Mouse (Mus musculus) myocyte (in vitro differentiated cells): ENCODE data around the gene Adcyap1r1. TPM values are rescaled to one million over a fixed set of nuclear protein-coding genes. Genes with fewer than 3 reads are reported as not detected.

Experiments used
- H3K27me3 ChIP-seq: one replicate; pipeline ENCODE4 v1.6.1; 2011; ENCODE audit not compliant: control insufficient read depth, insufficient read depth, insufficient read length
- H3K36me3 ChIP-seq: one replicate; pipeline ENCODE4 v1.6.1; 2011; ENCODE audit not compliant: control insufficient read depth, insufficient read depth
- H3K4me2 ChIP-seq: one replicate; pipeline ENCODE4 v1.6.1; 2011; ENCODE audit warnings: low read depth, control low read depth
- H3K4me3 ChIP-seq: one replicate; pipeline ENCODE4 v1.5.1; 2011; ENCODE audit warnings: mild to moderate bottlenecking, control low read depth, moderate library complexity
- H3K79me2 ChIP-seq: one replicate; pipeline ENCODE4 v1.6.1; 2011; ENCODE audit not compliant: control insufficient read depth, insufficient read depth
- H3ac ChIP-seq: one replicate; pipeline ENCODE4 v1.6.1; 2011; ENCODE audit not compliant: control insufficient read depth, insufficient read length
- CEBPB ChIP-seq: IDR thresholded peaks from 2 replicates; pipeline ENCODE4 v1.6.1; 2011; ENCODE audit warnings: mild to moderate bottlenecking, moderate library complexity; ENCODE audit not compliant: poor library complexity, insufficient read depth, severe bottlenecking
- E2F4 ChIP-seq: IDR thresholded peaks from one replicate; pipeline ENCODE4 v1.6.1; 2011; ENCODE audit warnings: mild to moderate bottlenecking, control low read depth, moderate library complexity; ENCODE audit not compliant: insufficient read depth
- MAX ChIP-seq: IDR thresholded peaks from one replicate; pipeline ENCODE4 v1.6.1; 2011; ENCODE audit warnings: low read depth, mild to moderate bottlenecking, control low read depth
- MYOD1 ChIP-seq, 3 experiments: IDR thresholded peaks; one replicate each; pipeline ENCODE4 v1.6.1; 2011; ENCODE audit warnings: control low read depth in 2 of 3, low read depth in 2 of 3, mild to moderate bottlenecking in 2 of 3, moderate library complexity in 1 of 3; ENCODE audit not compliant: insufficient read length in 2 of 3, control insufficient read depth in 1 of 3
- MYOG ChIP-seq, 3 experiments: IDR thresholded peaks; one replicate each; pipeline ENCODE4 v1.6.1; 2011; ENCODE audit warnings: control low read depth in 2 of 3, low read depth in 2 of 3, mild to moderate bottlenecking in 2 of 3; ENCODE audit not compliant: insufficient read length in 2 of 3, control insufficient read depth in 1 of 3, insufficient read depth in 1 of 3
- POLR2A ChIP-seq: IDR thresholded peaks from one replicate; pipeline ENCODE4 v1.6.1; 2011; ENCODE audit warnings: low read depth, mild to moderate bottlenecking, control low read depth, moderate library complexity; ENCODE audit not compliant: insufficient read length
- POLR2AphosphoS2 ChIP-seq: IDR thresholded peaks from one replicate; pipeline ENCODE4 v1.6.1; 2011; ENCODE audit warnings: low read depth, control low read depth; ENCODE audit not compliant: insufficient read length
- REST ChIP-seq: IDR thresholded peaks from one replicate; pipeline ENCODE4 v1.6.1; 2011; ENCODE audit warnings: mild to moderate bottlenecking, control low read depth, moderate library complexity; ENCODE audit not compliant: insufficient read depth, insufficient read length
- SRF ChIP-seq: IDR thresholded peaks from one replicate; pipeline ENCODE4 v1.6.1; 2011; ENCODE audit warnings: low read depth; ENCODE audit not compliant: control insufficient read depth, insufficient read length
- TCF12 ChIP-seq: IDR thresholded peaks from one replicate; pipeline ENCODE4 v1.6.1; 2011; ENCODE audit warnings: mild to moderate bottlenecking, control low read depth; ENCODE audit not compliant: poor library complexity, insufficient read depth, severe bottlenecking
- TCF3 ChIP-seq: IDR thresholded peaks from one replicate; pipeline ENCODE4 v1.6.1; 2011; ENCODE audit warnings: low read depth, control low read depth; ENCODE audit not compliant: insufficient read length
- USF1 ChIP-seq: IDR thresholded peaks from one replicate; pipeline ENCODE4 v1.6.1; 2011; ENCODE audit warnings: low read depth, mild to moderate bottlenecking, control low read depth, moderate library complexity
- polyA plus RNA-seq: library from polyadenylated mRNA; unstranded; fragments of >200 nt; fragmentation: generic; extraction: Trizol; gene quantifications from one replicate; pipeline ENCODE4 v1.2.1, GENCODE M21; 2012; ENCODE audit warnings: missing spikeins

Gene Adcyap1r1
- polyA plus RNA-seq, 1 experiment, result not detected

DNA sequence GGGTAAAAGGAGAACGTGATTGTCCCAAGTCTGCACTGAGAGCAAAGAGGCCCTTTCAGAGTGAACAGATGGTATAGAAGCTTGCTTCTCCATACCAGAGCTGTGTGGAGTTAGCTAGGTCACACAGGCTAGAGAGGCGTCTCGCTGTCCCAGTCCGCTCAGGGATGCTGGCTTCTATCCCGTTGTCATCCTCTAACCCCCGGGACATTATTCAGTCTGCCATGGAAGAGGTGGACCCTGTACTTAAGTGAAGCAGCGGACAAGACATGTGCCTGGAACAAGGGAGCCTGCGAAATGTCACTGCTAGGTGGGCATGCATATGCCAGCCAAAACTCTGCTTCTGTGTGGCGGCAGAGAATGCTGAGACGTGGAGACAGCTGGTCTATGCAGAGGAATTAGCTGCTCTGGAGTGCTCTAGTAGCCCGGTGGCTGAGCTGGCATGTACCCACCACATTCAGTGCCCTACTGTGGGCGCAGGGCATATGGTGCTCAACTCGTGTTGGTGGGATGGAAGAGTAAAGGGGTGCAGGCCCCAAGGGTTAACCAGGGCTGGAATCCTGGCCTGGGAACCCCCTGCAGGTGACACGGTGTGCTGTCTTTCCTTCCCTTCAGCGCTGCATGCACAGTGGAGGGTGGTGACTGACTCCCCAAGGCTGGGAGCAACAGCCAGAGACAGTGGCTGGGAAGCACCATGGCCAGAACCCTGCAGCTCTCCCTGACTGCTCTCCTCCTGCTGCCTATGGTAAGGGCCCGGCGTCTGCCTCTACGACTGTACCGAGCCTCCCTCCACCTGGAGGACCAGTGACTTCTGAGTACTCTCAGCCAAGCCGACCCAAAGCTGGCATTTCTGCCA lies 8.0 kb downstream of the Adcyap1r1 start:
- TF ChIP-seq TCF12 (no peak), POLR2A (no peak), SRF (no peak), CEBPB (no peak), POLR2AphosphoS2 (no peak), MAX (no peak), USF1 (no peak), TCF3 (no peak), REST (no peak), E2F4 (no peak), MYOG (IDR thresholded peaks at IDR 0.05; ENCODE audit: control insufficient read depth in 1 of 3, insufficient read depth in 1 of 3, insufficient read length in 2 of 3, low read depth in 2 of 3) (no peak), MYOD1 (IDR thresholded peaks at IDR 0.05; ENCODE audit: control insufficient read depth in 1 of 3, insufficient read length in 2 of 3, low read depth in 2 of 3) (no peak)
- H3K4me2 ChIP-seq, result no peak overlapping the region
- no peaks in the 10 kb centered on the region for H3K36me3 ChIP-seq
- no peak overlapping the region for H3ac ChIP-seq
- H3K79me2 ChIP-seq, result no peaks in the 10 kb centered on the region
- no peaks in the 10 kb centered on the region for H3K27me3 ChIP-seq
- no peak overlapping the region for H3K4me3 ChIP-seq

DNA sequence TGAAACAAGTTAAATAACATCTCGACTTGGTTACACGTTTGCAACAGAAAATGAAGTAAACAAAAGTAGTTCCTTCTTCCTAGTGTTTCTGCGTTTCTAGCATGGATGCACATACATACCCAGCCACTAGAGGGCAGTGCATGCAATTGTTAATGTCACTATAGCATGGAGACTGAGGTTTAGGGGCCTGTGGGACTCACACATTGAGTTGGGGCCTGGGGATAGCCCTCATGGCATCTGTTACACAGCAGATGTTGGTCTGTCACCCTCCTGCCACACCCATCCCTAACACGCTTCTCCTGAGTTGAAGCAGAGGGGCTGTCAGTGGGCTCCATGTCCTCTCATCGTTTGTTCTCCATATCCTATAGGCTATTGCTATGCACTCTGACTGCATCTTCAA lies 9.4 kb downstream of the Adcyap1r1 start:
- H3K27me3 ChIP-seq, result no peaks in the 10 kb centered on the region
- no peaks in the 10 kb centered on the region for H3K79me2 ChIP-seq
- TF ChIP-seq CEBPB (no peak), E2F4 (no peak), MAX (no peak), POLR2A (no peak), TCF3 (no peak), TCF12 (no peak), POLR2AphosphoS2 (no peak), REST (no peak), SRF (no peak), MYOG (IDR thresholded peaks at IDR 0.05; ENCODE audit: control insufficient read depth in 1 of 3, insufficient read depth in 1 of 3, insufficient read length in 2 of 3, low read depth in 2 of 3) (no peak), USF1 (no peak), MYOD1 (IDR thresholded peaks at IDR 0.05; ENCODE audit: control insufficient read depth in 1 of 3, insufficient read length in 2 of 3, low read depth in 2 of 3) (no peak)
- no peak overlapping the region for H3K4me2 ChIP-seq
- H3K36me3 ChIP-seq, result no peaks in the 10 kb centered on the region
- H3ac ChIP-seq, result no peak overlapping the region
- no peak overlapping the region for H3K4me3 ChIP-seq

DNA sequence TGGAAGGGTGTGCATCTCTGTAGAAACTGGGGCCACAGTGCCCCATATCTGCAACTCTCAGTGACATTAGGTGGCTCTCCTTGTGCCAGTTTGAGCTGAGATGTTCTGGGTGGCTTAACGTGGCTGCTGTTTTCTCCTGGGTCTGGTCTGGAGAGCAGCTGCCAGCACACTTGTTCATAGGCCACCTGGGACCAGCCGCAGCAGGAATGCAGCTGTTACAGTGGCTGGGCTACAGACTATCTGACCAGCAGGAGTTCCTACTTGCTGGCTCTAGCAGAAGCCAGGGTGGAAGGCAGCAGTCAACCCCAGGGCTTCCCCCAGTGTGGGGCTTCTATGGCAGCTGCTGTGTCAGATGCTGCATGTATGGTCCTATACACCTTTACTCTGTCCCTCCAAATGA lies 9.9 kb downstream of the Adcyap1r1 start:
- Histone ChIP-seq H3ac (no peak overlapping the region), H3K79me2 (no peaks in the 10 kb centered on the region)
- TF ChIP-seq TCF3 (peak; percentile 20), MYOG (IDR thresholded peaks at IDR 0.05; ENCODE audit: control insufficient read depth in 1 of 3, insufficient read depth in 1 of 3, insufficient read length in 2 of 3, low read depth in 2 of 3) (peak in 2 of 3 experiments; percentile 78 to 89), USF1 (no peak), MYOD1 (IDR thresholded peaks at IDR 0.05; ENCODE audit: control insufficient read depth in 1 of 3, insufficient read length in 2 of 3, low read depth in 2 of 3) (peak in 2 of 3 experiments; percentile 75 to 92), MAX (no peak), POLR2AphosphoS2 (no peak)

DNA sequence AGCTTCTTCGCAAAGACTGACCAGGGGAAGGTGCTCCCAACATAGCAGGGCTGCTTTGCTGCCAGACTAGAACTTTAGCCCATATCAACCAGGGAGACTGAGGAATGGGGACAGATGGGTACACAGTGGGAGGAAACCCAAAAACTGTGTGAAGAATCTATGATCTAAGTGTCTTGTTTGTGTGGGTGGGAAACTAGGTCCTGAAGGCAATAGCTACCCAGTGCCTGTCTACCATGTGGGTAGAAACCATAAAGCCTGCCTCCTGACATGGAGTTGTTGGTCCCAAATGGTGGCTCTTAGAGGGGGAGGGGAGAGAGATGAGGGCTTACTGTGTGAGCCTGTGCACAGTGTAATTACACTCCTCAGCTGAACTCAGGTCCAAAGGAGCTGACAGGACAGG lies 10.6 kb downstream of the Adcyap1r1 start:
- Histone ChIP-seq H3K4me2 (no peak overlapping the region), H3K79me2 (no peaks in the 10 kb centered on the region), H3K4me3 (no peak overlapping the region), H3K36me3 (no peaks in the 10 kb centered on the region), H3ac (no peak overlapping the region), H3K27me3 (no peaks in the 10 kb centered on the region)
- no peak for TF ChIP-seq POLR2A
- TF ChIP-seq MAX, result no peak
- no peak for TF ChIP-seq TCF12
- TF ChIP-seq USF1, result no peak
- TF ChIP-seq SRF, result no peak
- TF ChIP-seq REST, result no peak
- no peak for TF ChIP-seq TCF3

More for the DNA sequence above, 9.9 kb downstream of the Adcyap1r1 start:
- Histone ChIP-seq H3K27me3 (no peaks in the 10 kb centered on the region), H3K4me2 (no peak overlapping the region), H3K4me3 (no peak overlapping the region), H3K36me3 (no peaks in the 10 kb centered on the region)

DNA sequence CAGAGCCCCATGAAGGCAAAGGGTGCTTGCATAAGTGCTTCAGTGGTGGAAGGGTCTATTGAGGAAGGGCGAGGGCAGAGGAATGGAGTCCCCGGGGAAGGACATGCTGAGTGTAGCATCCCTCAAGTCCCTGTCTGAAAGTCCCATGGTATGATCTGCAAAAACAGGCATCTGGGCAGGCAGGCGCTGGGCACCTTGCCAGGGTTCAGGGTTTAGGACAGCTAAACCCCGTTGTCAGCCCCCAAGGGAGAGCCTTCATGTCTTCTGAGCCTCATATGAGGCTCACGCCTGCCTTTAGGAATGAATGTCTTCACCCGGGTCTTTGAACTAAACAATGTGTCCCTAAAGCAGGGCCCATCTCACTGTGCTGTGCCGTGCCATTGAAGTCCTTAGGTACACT lies 12.2 kb downstream of the Adcyap1r1 start:
- no peaks in the 10 kb centered on the region for H3K36me3 ChIP-seq
- H3K4me2 ChIP-seq, result no peak overlapping the region
- no peaks in the 10 kb centered on the region for H3K27me3 ChIP-seq
- H3K79me2 ChIP-seq, result no peaks in the 10 kb centered on the region
- H3ac ChIP-seq, result no peak overlapping the region
- TF ChIP-seq USF1 (no peak), MAX (no peak)
- no peak overlapping the region for H3K4me3 ChIP-seq
